Mouse (Mus musculus) forebrain, postnatal 0 days (tissue): ENCODE measurements around the gene Vmn2r-ps130. TPM values are rescaled to one million over a fixed set of nuclear protein-coding genes. Genes with fewer than 3 reads are reported as not detected.
"Not testable (repeated sequence)": the region's sequence is repeated elsewhere in the genome, so short reads cannot be mapped to it uniquely, and the experiment has no call there.

Source experiments
- ATAC-seq: fragments of 200-750 bp; cut with Nextera tagmentation; 2 replicates; pipeline ENCODE4 v1.8.0; 2017; ENCODE audit warnings: mild to moderate bottlenecking, moderate library complexity
- DNase-seq: peaks from one replicate; pipeline ENCODE4 v3.0.0-alpha.2; 2015
- H3K27ac ChIP-seq: fragments of 300-500 bp; sonication (generic); 2 replicates; pipeline ENCODE4 v1.5.1; 2014; ENCODE audit warnings: low read depth, mild to moderate bottlenecking, antibody characterized with exemption, low read length, moderate library complexity, mixed read lengths
- H3K27me3 ChIP-seq: fragments of 300-500 bp; sonication (generic); 2 replicates; pipeline ENCODE4 v1.6.1; 2014; ENCODE audit warnings: mild to moderate bottlenecking, low read length, mixed read lengths; ENCODE audit not compliant: insufficient read depth
- H3K36me3 ChIP-seq: fragments of 300-500 bp; sonication (generic); 2 replicates; pipeline ENCODE4 v1.6.1; 2014; ENCODE audit warnings: mild to moderate bottlenecking, moderate library complexity; ENCODE audit not compliant: insufficient read depth
- H3K4me1 ChIP-seq: fragments of 300-500 bp; sonication (generic); 2 replicates; pipeline ENCODE4 v1.6.1; 2014; ENCODE audit warnings: antibody characterized with exemption; ENCODE audit not compliant: insufficient read depth
- H3K4me2 ChIP-seq: fragments of 300-500 bp; sonication (generic); 2 replicates; pipeline ENCODE4 v1.6.1; 2014; ENCODE audit warnings: low read depth, mild to moderate bottlenecking, moderate library complexity
- H3K4me3 ChIP-seq: fragments of 300-500 bp; sonication (generic); 2 replicates; pipeline ENCODE4 v1.5.1; 2014; ENCODE audit warnings: low read depth, low read length, mixed read lengths
- H3K9ac ChIP-seq: fragments of 300-500 bp; sonication (generic); 2 replicates; pipeline ENCODE4 v1.6.1; 2014; ENCODE audit warnings: mild to moderate bottlenecking
- H3K9me3 ChIP-seq: fragments of 300-500 bp; sonication (generic); 2 replicates; pipeline ENCODE4 v1.6.1; 2016; ENCODE audit warnings: low read length
- WGBS: fragments of 180-500 bp; shearing (Covaris S2); extraction: QIAGEN DNeasy Blood & Tissue Kit; methylation state at CpG from one replicate; pipeline ENCODE4 v1.1.7; 2014; 5-methylcytosine and 5-hydroxymethylcytosine counted together
- polyA plus RNA-seq: library from polyadenylated mRNA; unstranded; fragments of >200 nt; fragmentation: Nextera tagmentation; extraction: Ambion mirVana; gene quantifications from 2 replicates; pipeline ENCODE4 v1.2.1, GENCODE M21; 2015
- total RNA-seq: library from RNA; depleted of rRNA; stranded (reverse); fragments of >200 nt; gene quantifications from 2 replicates; pipeline ENCODE4 v1.2.3, GENCODE M21; 2014; rRNA removed

Gene Vmn2r-ps130
- total RNA-seq (not detected in 2 replicates), polyA plus RNA-seq (not detected in 2 replicates)

GRCm38 (mm10) chr17:23060866-23061265 is at the start of gene Vmn2r-ps130:
TSS of gene Vmn2r-ps130 (plus strand) at chr17:23061166.
- not testable (repeated sequence) for ATAC-seq, H3K9me3 ChIP-seq, H3K4me3 ChIP-seq, DNase-seq, H3K36me3 ChIP-seq, H3K27ac ChIP-seq, H3K9ac ChIP-seq, H3K27me3 ChIP-seq, H3K4me1 ChIP-seq, H3K4me2 ChIP-seq
- no CpG with 5 or more reads among the region's 1 CpGs for WGBS

Other genes starting within 250 kb of the Vmn2r-ps130 start
- gene Zfp945, start 194.0 kb upstream of the Vmn2r-ps130 start, total RNA-seq: 21.8 and 24.9 TPM in 2 replicates
- 11.3 and 13.7 TPM in 2 replicates for gene Zfp945, start 194.0 kb upstream of the Vmn2r-ps130 start, polyA plus RNA-seq
- not detected in 2 replicates for gene Vmn2r113, start 118.2 kb upstream of the Vmn2r-ps130 start, total RNA-seq
- gene Vmn2r113, start 118.2 kb upstream of the Vmn2r-ps130 start, polyA plus RNA-seq: not detected in 2 replicates
- gene Zfp40, start 132.1 kb downstream of the Vmn2r-ps130 start, total RNA-seq: 36.0 and 40.0 TPM in 2 replicates
- 20.0 and 21.1 TPM in 2 replicates for gene Zfp40, start 132.1 kb downstream of the Vmn2r-ps130 start, polyA plus RNA-seq